Mouse (Mus musculus) lung, embryonic 15.5 days (tissue): ENCODE data around the gene Traf7. TPM values are rescaled to one million over a fixed set of nuclear protein-coding genes. Genes with fewer than 3 reads are reported as not detected.

Experiments
- ATAC-seq: fragments of 200-750 bp; cut with Nextera tagmentation; 2 replicates; pipeline ENCODE4 v1.8.0; 2017; ENCODE audit warnings: moderate number of reproducible peaks, borderline replicate concordance; ENCODE audit not compliant: low FRiP score, low TSS enrichment; ENCODE audit errors: extremely low read depth
- H3K27ac ChIP-seq: fragments of 300-500 bp; sonication (generic); 2 replicates; pipeline ENCODE4 v1.5.1; 2015; ENCODE audit warnings: moderate library complexity, mild to moderate bottlenecking, inconsistent platforms
- H3K27me3 ChIP-seq: fragments of 300-500 bp; sonication (generic); 2 replicates; pipeline ENCODE4 v1.6.1; 2015; ENCODE audit warnings: inconsistent platforms
- H3K36me3 ChIP-seq: fragments of 300-500 bp; sonication (generic); 2 replicates; pipeline ENCODE4 v1.6.1; 2015; ENCODE audit warnings: inconsistent platforms
- H3K4me1 ChIP-seq: fragments of 300-500 bp; sonication (generic); 2 replicates; pipeline ENCODE4 v1.6.1; 2015; ENCODE audit warnings: inconsistent platforms
- H3K4me2 ChIP-seq: fragments of 300-500 bp; sonication (generic); 2 replicates; pipeline ENCODE4 v1.6.1; 2015; ENCODE audit warnings: inconsistent platforms, mild to moderate bottlenecking, moderate library complexity
- H3K4me3 ChIP-seq: fragments of 300-500 bp; sonication (generic); 2 replicates; pipeline ENCODE4 v1.5.1; 2015; ENCODE audit warnings: mild to moderate bottlenecking, inconsistent platforms
- H3K9ac ChIP-seq: fragments of 300-500 bp; sonication (generic); 2 replicates; pipeline ENCODE4 v1.6.1; 2015; ENCODE audit warnings: inconsistent platforms
- H3K9me3 ChIP-seq: fragments of 300-500 bp; sonication (generic); 2 replicates; pipeline ENCODE4 v1.6.1; 2016; ENCODE audit warnings: inconsistent platforms
- WGBS: fragments of 180-500 bp; shearing (Covaris S2); methylation state at CpG from one replicate; pipeline ENCODE4 v1.1.7; 2015; 5-methylcytosine and 5-hydroxymethylcytosine counted together
- polyA plus RNA-seq: library from polyadenylated mRNA; unstranded; fragments of >200 nt; fragmentation: Nextera tagmentation; extraction: Ambion mirVana; gene quantifications from 2 replicates; pipeline ENCODE4 v1.2.1, GENCODE M21; 2015

The Traf7 gene
- polyA plus RNA-seq, 1 experiment from 2014 or later = 106 TPM

DNA sequence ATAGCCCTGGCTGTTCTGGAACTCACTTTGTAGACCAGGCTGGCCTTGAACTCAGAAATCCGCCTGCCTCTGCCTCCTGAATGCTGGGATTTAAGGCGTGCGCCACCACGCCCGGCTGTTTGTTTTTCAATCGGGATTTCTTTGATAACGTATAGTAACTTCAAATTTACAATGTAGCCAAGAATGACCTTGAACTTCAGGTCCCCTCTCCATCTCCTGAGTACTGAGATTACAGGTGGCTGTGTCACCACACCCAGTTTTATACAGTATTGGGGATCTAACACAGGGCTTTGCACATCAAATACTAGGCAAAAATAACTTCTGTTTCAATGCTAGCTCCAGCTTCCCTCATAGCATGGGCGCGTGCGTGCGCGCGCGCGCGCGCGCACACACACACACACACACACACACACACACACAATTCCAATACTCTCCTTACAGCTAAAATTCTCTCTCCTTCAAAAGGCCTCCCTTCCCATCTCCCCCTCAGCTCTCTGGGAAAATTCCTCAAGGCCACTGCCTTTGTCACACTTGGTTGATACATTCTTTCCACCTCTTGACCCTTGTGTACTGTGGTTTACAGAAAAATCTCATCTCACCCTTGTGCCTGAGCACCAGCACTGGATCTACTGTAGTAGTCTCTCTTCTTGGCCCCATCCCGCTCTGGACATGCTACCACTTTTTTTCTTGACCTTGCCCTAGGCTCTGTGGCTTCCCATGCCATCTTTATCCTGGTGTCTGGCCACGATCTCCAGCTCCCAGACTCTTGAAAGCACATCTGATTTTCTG lies 46.5 kb downstream of the Traf7 start:
- WGBS = 91% methylated on average over 20 of the region's 20 CpGs
- no peak overlapping the region for H3K27ac ChIP-seq

DNA sequence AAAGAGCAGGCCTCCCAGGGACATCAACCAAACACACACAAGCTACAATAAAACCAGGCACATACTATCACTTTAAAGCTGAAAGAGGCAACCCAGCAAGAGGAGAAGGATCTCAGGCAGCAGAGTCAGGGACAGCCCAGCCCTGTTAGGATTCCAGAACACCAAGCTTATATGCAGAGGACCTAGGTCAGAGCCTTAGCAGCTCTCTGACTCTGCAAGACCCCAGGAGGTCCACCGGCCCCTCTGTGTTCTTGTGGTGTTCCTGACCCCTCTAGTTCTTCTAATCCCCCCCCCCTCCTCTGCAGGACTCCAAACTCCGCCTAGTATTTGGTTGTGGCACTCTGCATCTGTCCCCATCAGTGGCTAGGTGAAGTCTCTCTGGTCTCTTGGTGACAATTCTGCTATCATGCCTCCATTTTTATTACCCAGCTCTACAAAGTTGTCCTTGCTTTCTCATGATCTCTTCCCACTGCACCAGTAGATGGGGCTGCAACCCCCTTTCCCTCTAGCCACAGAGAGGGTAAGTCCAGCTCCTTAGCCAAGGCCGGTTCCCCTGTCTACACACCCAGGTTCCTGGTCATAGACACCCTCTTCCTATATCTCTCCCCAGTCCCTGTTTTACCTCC lies 47.4 kb downstream of the Traf7 start:
- Histone ChIP-seq H3K36me3 (peaks cover 25% of the 10 kb centered on the region), H3K27ac (peak overlapping the region; percentile 61), H3K4me1 (peaks cover 17% of the 10 kb centered on the region), H3K4me3 (no peak overlapping the region), H3K9me3 (no peaks in the 10 kb centered on the region), H3K27me3 (no peaks in the 10 kb centered on the region), H3K9ac (no peak overlapping the region), H3K4me2 (peak overlapping the region; percentile 69)
- ATAC-seq = no peak
- WGBS = 36% methylated on average over 3 of the region's 3 CpGs

More for the DNA sequence above, 46.5 kb downstream of the Traf7 start:
- Histone ChIP-seq H3K4me1 (peaks cover 17% of the 10 kb centered on the region), H3K4me2 (no peak overlapping the region), H3K9me3 (no peaks in the 10 kb centered on the region), H3K4me3 (no peak overlapping the region), H3K9ac (no peak overlapping the region), H3K36me3 (peaks cover 16% of the 10 kb centered on the region), H3K27me3 (no peaks in the 10 kb centered on the region)
- ATAC-seq = no peak

DNA sequence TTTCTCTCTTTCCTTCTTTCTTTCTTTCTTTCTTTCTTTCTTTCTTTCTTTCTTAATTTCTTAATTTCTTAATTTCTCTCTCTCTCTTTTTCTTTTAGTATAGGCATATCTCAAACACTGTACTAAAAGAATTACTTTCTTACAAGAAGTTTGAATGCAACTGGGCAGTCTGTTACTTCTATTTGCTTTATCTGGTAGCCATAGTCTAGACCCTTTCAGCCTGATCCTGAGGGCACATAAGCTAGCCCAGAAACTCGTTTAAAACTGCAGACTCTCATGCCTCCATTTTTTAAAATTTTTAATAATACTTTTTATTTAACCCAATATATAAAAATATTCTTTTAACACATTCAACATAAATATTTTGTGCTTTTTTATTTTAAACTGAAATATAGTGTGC lies 48.3 kb downstream of the Traf7 start:
- 19% methylated on average over 1 of the region's 1 CpGs for WGBS
- Histone ChIP-seq H3K4me1 (peaks cover 17% of the 10 kb centered on the region), H3K27ac (no peak overlapping the region), H3K4me3 (peak overlapping the region; percentile 93), H3K4me2 (peak overlapping the region; percentile 69), H3K36me3 (peaks cover 33% of the 10 kb centered on the region), H3K9ac (no peak overlapping the region), H3K27me3 (no peaks in the 10 kb centered on the region), H3K9me3 (no peaks in the 10 kb centered on the region)
- ATAC-seq = no peak

DNA sequence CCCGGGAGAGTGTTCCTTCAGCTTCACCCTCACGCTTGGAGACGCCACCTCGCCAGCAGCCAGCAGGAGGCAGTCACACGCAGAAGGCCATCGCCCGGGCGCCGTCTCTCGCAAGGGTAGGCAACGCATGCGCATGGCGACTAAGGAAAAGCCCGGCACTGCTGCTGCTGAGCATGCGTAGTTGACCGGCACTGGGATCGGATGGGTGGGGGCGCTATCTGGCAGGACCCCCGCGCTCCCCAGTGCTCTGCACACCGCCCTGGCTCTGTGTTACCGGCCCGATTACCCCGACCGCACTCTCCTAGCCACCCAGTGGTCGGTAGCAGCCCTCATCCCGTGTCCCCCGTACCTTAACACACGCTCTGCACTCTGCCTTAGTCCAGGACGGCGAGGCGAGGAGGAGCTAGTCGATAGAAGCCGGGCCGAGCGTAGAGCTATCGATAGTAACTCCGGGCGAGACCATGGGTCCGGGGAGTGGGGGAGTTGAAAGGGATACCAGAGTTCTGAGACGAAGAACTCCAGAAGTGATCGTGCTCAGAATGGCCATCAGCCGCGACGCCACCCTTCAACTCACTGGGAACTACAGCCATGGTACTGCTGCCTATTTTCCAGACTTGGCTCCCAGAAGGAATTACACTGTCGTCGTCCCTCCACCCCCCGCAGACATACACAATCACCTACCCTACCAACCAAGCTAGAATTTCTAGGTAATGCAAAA lies 48.9 kb downstream of the Traf7 start, which contains the start of gene Mlst8:
Gene Mlst8, minus strand, starts transcription at position 416 of the 718 bp plus-strand sequence.
- peak; percentile 92 for ATAC-seq
- Histone ChIP-seq H3K36me3 (peaks cover 36% of the 10 kb centered on the region), H3K9me3 (no peaks in the 10 kb centered on the region), H3K4me1 (peaks cover 17% of the 10 kb centered on the region), H3K4me2 (peak within 1 kb of the TSS; percentile 69), H3K27ac (peak within 1 kb of the TSS; percentile 98), H3K4me3 (peak within 1 kb of the TSS; percentile 93), H3K27me3 (no peaks in the 10 kb centered on the region), H3K9ac (peak within 1 kb of the TSS; percentile 96)
- under 1% methylated on average over 48 of the region's 48 CpGs for WGBS

DNA sequence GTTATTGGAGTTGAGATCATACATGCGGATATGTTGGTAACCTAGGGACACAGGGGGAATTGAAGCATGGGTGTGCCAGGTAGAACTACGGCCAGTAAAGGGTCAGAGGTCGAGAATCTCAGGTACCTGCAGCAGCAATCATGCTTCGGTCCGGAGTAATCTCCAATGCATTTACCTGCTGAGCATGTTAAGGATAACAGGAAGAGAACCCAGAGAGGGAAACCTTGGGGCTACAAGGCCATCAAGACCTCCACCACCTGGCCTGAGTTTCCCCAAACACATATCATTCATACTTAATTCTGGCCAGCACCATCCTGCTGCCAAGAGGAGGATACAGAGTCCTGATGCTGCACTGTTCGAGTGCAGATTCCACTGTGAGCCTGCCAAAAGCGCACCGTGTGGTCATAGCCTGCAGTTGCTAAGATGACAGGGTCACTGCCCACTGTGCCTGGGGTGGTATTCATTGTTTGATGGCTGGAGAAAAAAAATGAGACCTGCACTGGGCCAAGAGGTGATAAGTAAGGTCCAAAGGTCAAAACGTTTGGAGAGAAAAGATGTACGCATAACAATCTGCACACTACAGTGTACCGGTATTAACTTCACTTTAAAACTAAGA lies 49.6 kb downstream of the Traf7 start:
- Histone ChIP-seq H3K9ac (peak overlapping the region; percentile 96), H3K4me2 (peak overlapping the region; percentile 69), H3K27me3 (no peaks in the 10 kb centered on the region), H3K4me1 (peaks cover 17% of the 10 kb centered on the region), H3K27ac (no peak overlapping the region), H3K9me3 (no peaks in the 10 kb centered on the region), H3K4me3 (peak overlapping the region; percentile 93), H3K36me3 (peaks cover 36% of the 10 kb centered on the region)
- 40% methylated on average over 11 of the region's 11 CpGs for WGBS
- peak; percentile 27; the same call in 1 of the 2 replicates for ATAC-seq

DNA sequence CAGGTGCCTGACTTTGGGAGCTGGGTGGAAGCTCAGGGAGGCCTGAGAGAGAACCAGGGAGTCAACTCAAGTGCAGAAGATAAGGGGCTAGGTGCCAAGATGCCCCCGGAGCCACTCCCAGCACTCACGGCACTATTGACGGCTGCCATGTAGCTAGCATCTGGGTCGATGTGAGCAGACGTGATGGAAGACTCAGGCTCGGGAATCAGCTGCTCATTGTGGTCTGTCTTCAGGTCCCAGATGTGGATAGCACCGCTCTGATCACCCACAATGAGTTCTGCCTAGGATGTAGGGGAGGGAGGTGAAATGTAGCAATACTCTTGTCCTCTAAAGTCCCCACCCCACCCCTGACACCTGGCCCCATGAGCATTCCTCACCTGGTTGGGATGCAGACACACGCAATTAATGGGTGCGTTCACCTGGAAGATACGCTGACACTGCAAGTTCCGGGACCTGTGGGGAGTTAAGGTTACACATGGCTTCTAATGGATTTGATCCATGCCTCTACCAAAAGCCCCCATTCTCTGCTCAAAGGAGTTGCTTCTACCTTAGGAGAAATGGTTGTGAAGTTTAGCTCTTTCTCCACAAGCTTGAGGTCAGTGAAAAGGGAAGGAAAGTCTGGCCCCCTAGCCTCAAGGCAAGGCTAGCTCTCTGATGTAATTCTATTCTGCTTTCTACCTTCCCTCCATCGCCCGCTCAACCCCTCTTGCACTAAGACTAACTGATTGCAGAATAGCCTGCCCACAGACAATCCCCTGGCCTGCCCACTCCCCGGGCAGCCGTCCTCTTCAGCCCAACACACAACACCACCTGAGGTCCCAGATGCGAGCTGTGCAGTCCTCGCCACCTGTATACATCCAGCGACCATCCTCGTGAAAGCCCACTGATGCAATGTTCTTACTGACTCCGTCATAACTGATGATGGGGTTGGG lies 50.4 kb downstream of the Traf7 start:
- Histone ChIP-seq H3K4me2 (peak overlapping the region; percentile 69; the same call in 1 of the 2 replicates), H3K27ac (no peak overlapping the region), H3K9ac (peak overlapping the region; percentile 96; the same call in 1 of the 2 replicates), H3K4me1 (peaks cover 24% of the 10 kb centered on the region), H3K27me3 (no peaks in the 10 kb centered on the region), H3K36me3 (peaks cover 36% of the 10 kb centered on the region), H3K4me3 (peak overlapping the region; percentile 93; the same call in 1 of the 2 replicates), H3K9me3 (no peaks in the 10 kb centered on the region)
- no peak for ATAC-seq
- 88% methylated on average over 20 of the region's 20 CpGs for WGBS

DNA sequence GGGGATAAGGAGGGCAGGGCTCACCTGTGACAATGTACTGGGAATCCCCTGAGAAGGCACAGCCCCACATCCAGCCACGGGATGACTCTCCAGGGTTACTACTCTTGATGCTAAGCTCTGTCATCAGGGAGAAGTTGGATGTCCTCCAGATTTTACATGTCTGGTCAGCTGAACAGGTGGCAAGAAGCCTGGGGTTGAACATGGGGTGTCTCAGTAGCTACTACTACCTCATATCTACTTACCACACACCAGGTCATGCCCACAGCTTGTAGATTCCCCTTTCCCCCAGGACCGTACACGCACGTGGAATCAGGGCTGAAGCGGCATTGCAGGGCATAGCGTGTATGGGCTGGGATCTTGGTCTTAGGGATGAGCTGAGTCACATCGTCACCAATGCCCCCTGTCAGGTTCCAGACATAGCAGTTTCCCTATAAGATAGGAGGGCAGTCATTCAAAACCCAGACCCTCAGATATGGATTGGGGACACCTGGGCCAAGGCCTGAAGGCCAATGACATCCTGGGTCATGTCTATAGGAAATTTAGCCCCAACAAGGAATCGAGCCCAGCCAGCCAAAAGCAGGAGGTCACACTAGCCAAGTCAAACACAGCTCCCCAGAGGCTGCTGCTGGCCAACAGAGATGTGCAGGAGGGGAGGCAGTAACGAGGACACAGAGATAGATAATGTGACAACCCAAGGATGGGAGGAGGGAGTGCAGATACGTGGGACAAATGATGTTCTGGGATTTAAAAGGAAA lies 51.5 kb downstream of the Traf7 start:
- 88% methylated on average over 10 of the region's 10 CpGs for WGBS
- H3K27ac ChIP-seq = no peak overlapping the region
- H3K36me3 ChIP-seq = peaks cover 36% of the 10 kb centered on the region
- no peak overlapping the region for H3K4me3 ChIP-seq
- no peaks in the 10 kb centered on the region for H3K9me3 ChIP-seq
- H3K27me3 ChIP-seq = no peaks in the 10 kb centered on the region
- no peak overlapping the region for H3K4me2 ChIP-seq
- H3K9ac ChIP-seq = no peak overlapping the region
- H3K4me1 ChIP-seq = peaks cover 35% of the 10 kb centered on the region
- no peak for ATAC-seq

DNA sequence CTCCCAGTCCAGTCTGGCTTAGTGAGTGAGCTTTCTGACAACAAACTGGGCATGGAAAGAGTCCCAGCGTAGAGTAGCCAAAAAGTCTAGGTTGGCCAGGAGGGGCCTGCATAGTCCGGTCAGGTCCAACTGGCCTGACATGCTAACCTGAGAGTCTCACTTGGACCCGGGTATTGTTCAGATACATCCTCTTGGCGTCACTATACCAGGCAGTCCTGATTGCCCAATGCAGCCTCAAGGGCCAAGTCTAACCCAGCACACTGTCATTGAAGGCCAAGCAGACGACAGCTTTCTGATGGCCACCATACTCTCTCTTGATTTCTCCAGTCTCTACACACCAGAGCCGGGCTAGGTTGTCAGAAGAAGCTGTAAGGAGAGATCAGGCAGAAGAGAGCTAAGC lies 52.2 kb downstream of the Traf7 start:
- no peak for ATAC-seq
- no peak overlapping the region for H3K4me2 ChIP-seq
- peaks cover 36% of the 10 kb centered on the region for H3K36me3 ChIP-seq
- no peak overlapping the region for H3K27ac ChIP-seq
- no peaks in the 10 kb centered on the region for H3K27me3 ChIP-seq
- H3K4me3 ChIP-seq = no peak overlapping the region
- peaks cover 42% of the 10 kb centered on the region for H3K4me1 ChIP-seq
- 86% methylated on average over 6 of the region's 6 CpGs for WGBS
- H3K9me3 ChIP-seq = no peaks in the 10 kb centered on the region
- H3K9ac ChIP-seq = no peak overlapping the region

DNA sequence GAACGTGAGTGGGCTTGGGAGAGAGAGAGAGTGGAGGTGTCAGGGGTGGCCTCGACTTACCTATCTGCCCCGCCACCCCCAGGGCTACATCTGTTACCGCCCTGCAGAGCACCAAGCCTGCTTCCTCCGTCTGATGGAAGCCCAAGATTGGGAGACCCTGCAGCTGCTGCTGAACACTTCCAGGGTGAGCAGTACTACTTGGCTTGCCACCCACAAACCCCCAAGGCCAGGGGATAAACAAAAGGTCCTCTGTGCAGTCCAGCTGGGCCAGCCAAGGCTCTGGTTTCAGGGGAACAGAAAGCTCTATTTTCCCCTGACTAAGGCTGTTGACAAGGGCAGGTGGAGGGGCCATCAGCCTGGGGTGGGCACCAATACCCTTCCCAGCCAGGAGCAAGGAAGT lies 53.2 kb downstream of the Traf7 start:
- 80% methylated on average over 5 of the region's 5 CpGs for WGBS
- ATAC-seq = no peak
- Histone ChIP-seq H3K27ac (no peak overlapping the region), H3K4me3 (no peak overlapping the region), H3K36me3 (peaks cover 36% of the 10 kb centered on the region), H3K4me2 (no peak overlapping the region), H3K27me3 (no peaks in the 10 kb centered on the region), H3K9me3 (no peaks in the 10 kb centered on the region), H3K9ac (no peak overlapping the region), H3K4me1 (peaks cover 37% of the 10 kb centered on the region)

DNA sequence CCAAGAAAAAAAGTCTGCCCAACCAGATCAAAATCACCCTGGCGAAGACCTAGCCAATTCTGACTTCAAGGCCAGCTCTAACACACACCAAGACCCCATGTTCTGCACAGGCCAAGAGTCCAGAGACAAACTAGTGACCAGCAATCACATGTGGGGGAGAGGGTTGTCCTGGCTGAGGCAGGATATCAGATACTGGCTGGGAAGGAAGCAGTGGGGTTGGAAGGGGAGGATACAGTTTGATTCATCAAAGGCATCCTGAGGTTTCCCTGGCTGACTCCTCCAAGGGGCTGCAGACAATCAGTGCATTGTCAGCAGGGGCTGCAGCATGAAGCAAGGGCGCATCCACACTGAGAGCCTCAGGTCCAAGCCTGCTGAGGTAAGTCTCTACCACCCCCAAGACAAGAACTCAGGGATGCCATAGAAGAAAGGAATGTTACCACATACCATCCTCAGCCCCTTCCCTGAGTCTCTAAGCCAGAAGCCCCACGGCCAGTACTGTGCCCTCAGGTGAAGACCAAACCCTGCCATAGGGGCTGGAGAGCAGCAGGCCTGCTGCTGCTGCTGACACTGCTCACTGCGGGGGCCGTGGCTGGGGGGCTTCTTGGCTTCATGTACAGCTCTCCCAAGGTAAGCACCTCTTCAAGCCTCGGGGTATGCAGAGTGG lies 54.0 kb downstream of the Traf7 start, which contains the start of gene Bricd5:
Gene Bricd5, plus strand, starts transcription at position 273 of the 664 bp plus-strand sequence.
- Histone ChIP-seq H3K4me1 (peaks cover 37% of the 10 kb centered on the region), H3K4me3 (no peak within 1 kb of the TSS), H3K27me3 (no peaks in the 10 kb centered on the region), H3K27ac (no peak within 1 kb of the TSS), H3K4me2 (peak within 1 kb of the TSS; percentile 95; the same call in 1 of the 2 replicates), H3K36me3 (peaks cover 36% of the 10 kb centered on the region), H3K9me3 (no peaks in the 10 kb centered on the region), H3K9ac (no peak within 1 kb of the TSS)
- ATAC-seq = no peak
- 72% methylated on average over 6 of the region's 6 CpGs for WGBS
